Mouse (Mus musculus) stomach, embryonic 15.5 days (tissue): ENCODE measurements around the gene Pmm2. TPM values are rescaled to one million over a fixed set of nuclear protein-coding genes. Genes with fewer than 3 reads are reported as not detected.
A peak's percentile ranks its signal among the peaks of the same experiment; 100 is the strongest.

Experiments used
- ATAC-seq: fragments of 200-750 bp; cut with Nextera tagmentation; 2 replicates; pipeline ENCODE4 v1.8.0; 2017; ENCODE audit warnings: low read depth, moderate number of reproducible peaks, moderate TSS enrichment; ENCODE audit not compliant: insufficient read depth, low FRiP score
- H3K27ac ChIP-seq: fragments of 300-500 bp; sonication (generic); 2 replicates; pipeline ENCODE4 v1.5.1; 2015; ENCODE audit warnings: mild to moderate bottlenecking, inconsistent platforms
- H3K27me3 ChIP-seq: fragments of 300-500 bp; sonication (generic); replicated peaks from 2 replicates; pipeline ENCODE4 v1.6.1; 2015; ENCODE audit warnings: inconsistent platforms
- H3K36me3 ChIP-seq: fragments of 300-500 bp; sonication (generic); 2 replicates; pipeline ENCODE4 v1.6.1; 2015; ENCODE audit warnings: inconsistent platforms
- H3K4me1 ChIP-seq: fragments of 300-500 bp; sonication (generic); 2 replicates; pipeline ENCODE4 v1.6.1; 2015; ENCODE audit warnings: inconsistent platforms
- H3K4me2 ChIP-seq: fragments of 300-500 bp; sonication (generic); 2 replicates; pipeline ENCODE4 v1.6.1; 2015; ENCODE audit warnings: mild to moderate bottlenecking, inconsistent platforms
- H3K4me3 ChIP-seq: fragments of 300-500 bp; sonication (generic); replicated peaks from 2 replicates; pipeline ENCODE4 v1.5.1; 2015; ENCODE audit warnings: inconsistent platforms
- H3K9ac ChIP-seq: fragments of 300-500 bp; sonication (generic); 2 replicates; pipeline ENCODE4 v1.6.1; 2015; ENCODE audit warnings: inconsistent platforms
- H3K9me3 ChIP-seq: fragments of 300-500 bp; sonication (generic); 2 replicates; pipeline ENCODE4 v1.6.1; 2016; ENCODE audit warnings: inconsistent platforms
- whole genome bisulfite sequencing: fragments of 180-500 bp; shearing (Covaris S2); methylation state at CpG from one replicate; pipeline ENCODE4 v1.1.7; 2015; 5-methylcytosine and 5-hydroxymethylcytosine counted together
- polyA plus RNA-seq: library from polyadenylated mRNA; unstranded; fragments of >200 nt; fragmentation: Nextera tagmentation; extraction: Ambion mirVana; gene quantifications from 2 replicates; pipeline ENCODE4 v1.2.1, GENCODE M21; 2015

The Pmm2 gene
- polyA plus RNA-seq, result 67.6 and 69.2 TPM in 2 replicates

DNA sequence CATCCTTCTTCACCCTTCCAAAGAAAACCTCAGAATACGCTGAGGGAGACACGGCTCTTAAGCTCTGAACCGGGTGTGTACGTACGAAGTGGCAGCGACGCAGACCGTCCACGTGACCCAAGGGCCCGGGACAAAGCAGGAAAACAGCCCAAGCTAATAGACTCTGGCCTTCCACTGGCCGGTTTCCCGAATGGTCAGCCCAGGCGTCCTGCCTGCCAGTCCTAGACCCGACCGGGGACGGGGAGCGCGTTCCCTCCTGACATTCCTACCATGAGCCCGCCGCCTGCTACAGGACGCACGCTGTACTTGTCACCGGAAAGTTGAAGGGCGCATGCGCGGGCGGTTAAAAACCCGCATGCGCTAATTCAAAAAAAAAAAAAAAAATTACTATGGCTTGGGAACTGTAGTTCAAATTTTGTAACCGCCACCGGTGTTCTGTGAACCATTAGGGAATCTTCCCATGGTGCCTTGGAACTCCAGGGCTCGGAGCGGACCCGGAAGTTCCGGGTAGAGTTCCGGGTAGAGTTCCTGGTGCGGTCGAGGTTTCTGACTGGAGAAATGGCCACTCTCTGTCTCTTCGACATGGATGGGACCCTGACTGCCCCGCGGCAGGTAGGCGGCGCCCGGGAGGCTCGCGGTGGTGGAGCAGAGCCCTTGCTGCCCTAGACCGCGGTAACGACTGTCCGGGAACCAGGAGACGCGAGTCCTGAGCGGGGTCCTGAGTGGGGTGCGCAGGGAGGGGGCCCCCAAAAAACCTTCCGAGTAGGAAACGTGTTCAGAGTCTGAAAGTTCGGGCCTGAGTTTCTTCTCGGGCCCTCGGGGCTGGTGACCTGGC lies at the start of gene Pmm2, which contains the start of gene Tmem186:
TSS of gene Pmm2 (plus strand) at position 458 of the 835 bp plus-strand sequence.
TSS of gene Tmem186 (minus strand) at position 496 of the 835 bp plus-strand sequence.
- ATAC-seq, result peak; percentile 92
- WGBS, result under 1% methylated on average over 59 of the region's 59 CpGs

GRCm38 (mm10) chr16:8595411-8595810 lies 42.1 kb upstream of the Pmm2 start:
- Histone ChIP-seq H3K36me3 (no peaks in the 10 kb centered on the region), H3K27me3 (no peaks in the 10 kb centered on the region), H3K9ac (no peak overlapping the region), H3K4me3 (no peak overlapping the region), H3K27ac (no peak overlapping the region), H3K9me3 (no peaks in the 10 kb centered on the region), H3K4me1 (no peaks in the 10 kb centered on the region), H3K4me2 (no peak overlapping the region)
- ATAC-seq, result no peak
- 54% methylated on average over 4 of the region's 4 CpGs for whole genome bisulfite sequencing

More for the DNA sequence above, at the start of gene Pmm2, which contains the start of gene Tmem186:
- H3K4me3 ChIP-seq, result peak within 1 kb of the TSS; percentile 91
- no peaks in the 10 kb centered on the region for H3K36me3 ChIP-seq
- H3K9ac ChIP-seq, result peak within 1 kb of the TSS; percentile 85
- H3K4me2 ChIP-seq, result peak within 1 kb of the TSS; percentile 78
- peak within 1 kb of the TSS; percentile 95 for H3K27ac ChIP-seq
- no peaks in the 10 kb centered on the region for H3K27me3 ChIP-seq
- peaks cover 11% of the 10 kb centered on the region for H3K4me1 ChIP-seq
- no peaks in the 10 kb centered on the region for H3K9me3 ChIP-seq

GRCm38 (mm10) chr16:8596336-8596735 lies 41.1 kb upstream of the Pmm2 start:
- no peaks in the 10 kb centered on the region for H3K9me3 ChIP-seq
- H3K27me3 ChIP-seq, result no peaks in the 10 kb centered on the region
- WGBS, result 85% methylated on average over 4 of the region's 4 CpGs
- no peaks in the 10 kb centered on the region for H3K4me1 ChIP-seq
- H3K36me3 ChIP-seq, result no peaks in the 10 kb centered on the region
- H3K9ac ChIP-seq, result no peak overlapping the region
- no peak overlapping the region for H3K27ac ChIP-seq
- H3K4me3 ChIP-seq, result no peak overlapping the region
- no peak for ATAC-seq
- H3K4me2 ChIP-seq, result no peak overlapping the region

GRCm38 (mm10) chr16:8597516-8597915 lies 40.0 kb upstream of the Pmm2 start:
- Histone ChIP-seq H3K4me2 (no peak overlapping the region), H3K4me3 (no peak overlapping the region), H3K27ac (no peak overlapping the region), H3K9me3 (no peaks in the 10 kb centered on the region), H3K36me3 (no peaks in the 10 kb centered on the region), H3K9ac (no peak overlapping the region), H3K27me3 (no peaks in the 10 kb centered on the region), H3K4me1 (no peaks in the 10 kb centered on the region)
- WGBS, result 86% methylated on average over 5 of the region's 5 CpGs
- ATAC-seq, result no peak

DNA sequence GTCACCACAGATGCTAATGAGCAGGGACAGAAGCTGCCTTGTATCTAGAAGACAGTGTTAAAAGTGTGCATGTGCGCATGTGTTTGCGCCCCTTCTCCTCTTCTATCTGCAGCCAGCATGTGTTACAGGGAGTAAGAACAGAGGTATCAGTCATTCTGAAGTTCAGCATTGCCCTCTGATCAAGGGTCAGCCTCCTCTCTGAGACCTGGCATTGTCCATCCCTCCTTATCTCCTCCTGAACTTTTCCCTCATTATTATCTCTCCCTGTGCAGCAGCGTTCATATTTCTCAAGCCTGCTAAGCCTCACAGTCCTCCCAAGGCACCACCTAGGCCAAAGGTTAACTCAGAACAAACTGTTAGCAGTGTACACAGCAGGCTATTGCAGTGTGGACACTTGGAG lies 33.7 kb upstream of the Pmm2 start:
- H3K36me3 ChIP-seq, result no peaks in the 10 kb centered on the region
- H3K4me3 ChIP-seq, result no peak overlapping the region
- no peak overlapping the region for H3K9ac ChIP-seq
- 69% methylated on average over 3 of the region's 3 CpGs for WGBS
- no peaks in the 10 kb centered on the region for H3K4me1 ChIP-seq
- H3K27me3 ChIP-seq, result no peaks in the 10 kb centered on the region
- no peaks in the 10 kb centered on the region for H3K9me3 ChIP-seq
- no peak overlapping the region for H3K4me2 ChIP-seq
- peak; percentile 85 for ATAC-seq
- no peak overlapping the region for H3K27ac ChIP-seq

DNA sequence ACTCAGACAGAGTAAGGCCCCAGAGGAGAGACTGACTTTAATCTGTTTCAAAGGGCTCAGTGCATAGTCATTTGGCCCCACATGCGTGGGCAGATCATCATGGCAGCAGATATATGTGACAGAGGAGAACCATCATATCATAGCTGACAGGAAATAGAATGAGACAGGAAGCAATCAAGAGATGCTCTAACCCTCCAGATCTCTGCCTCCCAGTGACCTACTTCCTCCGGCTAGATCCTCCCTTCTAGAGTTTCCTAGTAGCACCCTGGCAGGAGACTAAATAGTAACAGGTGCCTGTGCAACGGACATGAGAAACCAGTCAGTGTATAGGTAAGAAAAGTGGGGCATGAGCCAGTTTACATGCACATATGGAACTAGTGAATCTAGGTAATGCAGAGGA lies 27.1 kb upstream of the Pmm2 start:
- Histone ChIP-seq H3K9ac (no peak overlapping the region), H3K27ac (no peak overlapping the region), H3K27me3 (no peaks in the 10 kb centered on the region), H3K4me1 (no peaks in the 10 kb centered on the region), H3K4me2 (no peak overlapping the region), H3K9me3 (no peaks in the 10 kb centered on the region), H3K4me3 (no peak overlapping the region), H3K36me3 (no peaks in the 10 kb centered on the region)
- ATAC-seq, result no peak
- 75% methylated on average over 3 of the region's 3 CpGs for WGBS

DNA sequence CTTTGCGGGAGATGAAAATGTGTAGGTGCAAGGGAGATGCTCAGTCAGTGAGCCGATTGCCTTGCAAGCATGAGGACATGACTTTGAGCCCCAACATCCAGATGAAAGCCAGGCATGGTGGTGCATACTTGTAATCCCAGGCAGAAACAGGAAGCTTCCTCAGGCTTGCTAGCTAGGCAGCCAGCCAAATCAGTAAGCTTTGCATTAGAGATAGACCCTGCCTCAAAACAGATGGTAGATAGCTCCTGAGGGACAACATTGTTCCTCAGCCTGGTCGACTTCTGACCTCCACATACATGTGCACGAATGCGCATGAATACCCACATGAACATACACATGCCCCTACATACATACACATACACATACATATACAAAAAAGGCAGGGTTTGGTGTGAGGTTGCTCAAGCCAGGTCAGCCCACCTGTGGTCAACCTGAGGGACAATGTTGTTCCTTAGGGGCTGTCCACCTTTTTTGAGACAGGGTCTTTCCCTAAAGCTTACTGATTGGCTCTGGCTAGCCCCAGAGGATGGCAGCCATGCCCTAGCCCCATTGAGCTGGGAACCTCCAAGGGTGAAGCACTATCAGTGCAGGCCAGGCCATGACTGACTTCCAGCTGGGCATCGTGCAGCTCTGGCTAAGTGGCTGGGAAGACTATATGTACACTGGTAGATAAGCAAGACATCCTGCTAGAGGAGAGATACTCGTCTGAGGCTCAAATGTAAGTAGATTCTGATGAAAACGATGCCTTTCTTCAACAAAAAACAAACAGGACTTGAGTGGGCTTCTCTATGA lies 25.1 kb upstream of the Pmm2 start:
- H3K4me3 ChIP-seq, result no peak overlapping the region
- H3K27me3 ChIP-seq, result no peaks in the 10 kb centered on the region
- WGBS, result 80% methylated on average over 8 of the region's 8 CpGs
- no peaks in the 10 kb centered on the region for H3K4me1 ChIP-seq
- ATAC-seq, result peak; percentile 92
- no peaks in the 10 kb centered on the region for H3K9me3 ChIP-seq
- H3K36me3 ChIP-seq, result no peaks in the 10 kb centered on the region
- no peak overlapping the region for H3K27ac ChIP-seq
- no peak overlapping the region for H3K9ac ChIP-seq
- H3K4me2 ChIP-seq, result no peak overlapping the region

- WGBS, result 84% methylated on average over 4 of the region's 4 CpGs
- no peaks in the 10 kb centered on the region for H3K4me1 ChIP-seq
- no peak overlapping the region for H3K27ac ChIP-seq
- no peak for ATAC-seq
- H3K27me3 ChIP-seq, result no peaks in the 10 kb centered on the region
- H3K4me2 ChIP-seq, result no peak overlapping the region
- no peak overlapping the region for H3K4me3 ChIP-seq
- H3K36me3 ChIP-seq, result no peaks in the 10 kb centered on the region
- H3K9me3 ChIP-seq, result no peaks in the 10 kb centered on the region
- no peak overlapping the region for H3K9ac ChIP-seq
Measured at GRCm38 (mm10) chr16:8613039-8613438, 24.4 kb upstream of the Pmm2 start.

GRCm38 (mm10) chr16:8613447-8613846 lies 24.0 kb upstream of the Pmm2 start:
- H3K36me3 ChIP-seq, result no peaks in the 10 kb centered on the region
- no peak for ATAC-seq
- WGBS, result 79% methylated on average over 3 of the region's 3 CpGs

GRCm38 (mm10) chr16:8619659-8620314 lies 17.7 kb upstream of the Pmm2 start:
- H3K4me2 ChIP-seq, result 0 out of 2 replicates have a peak overlapping the region, but pooled peaks have one; percentile 0
- H3K27me3 ChIP-seq, result no peaks in the 10 kb centered on the region
- ATAC-seq, result peak; percentile 29; the same call in 1 of the 2 replicates
- peaks cover 10% of the 10 kb centered on the region for H3K4me1 ChIP-seq
- no peak overlapping the region for H3K9ac ChIP-seq
- no peak overlapping the region for H3K4me3 ChIP-seq
- WGBS, result 15% methylated on average over 10 of the region's 10 CpGs
- peak overlapping the region; percentile 55 for H3K27ac ChIP-seq
- no peaks in the 10 kb centered on the region for H3K36me3 ChIP-seq
- no peaks in the 10 kb centered on the region for H3K9me3 ChIP-seq

More at GRCm38 (mm10) chr16:8613447-8613846, 24.0 kb upstream of the Pmm2 start:
- Histone ChIP-seq H3K4me1 (no peaks in the 10 kb centered on the region), H3K27ac (no peak overlapping the region), H3K9ac (no peak overlapping the region), H3K4me3 (no peak overlapping the region), H3K9me3 (no peaks in the 10 kb centered on the region), H3K4me2 (no peak overlapping the region), H3K27me3 (no peaks in the 10 kb centered on the region)

- peak overlapping the region; percentile 55 for H3K27ac ChIP-seq
Measured at GRCm38 (mm10) chr16:8620315-8621115, 17.0 kb upstream of the Pmm2 start.

More at GRCm38 (mm10) chr16:8620315-8621115, 17.0 kb upstream of the Pmm2 start:
- no peak for ATAC-seq
- no peak overlapping the region for H3K9ac ChIP-seq
- H3K36me3 ChIP-seq, result no peaks in the 10 kb centered on the region
- 0 out of 2 replicates have a peak overlapping the region, but pooled peaks have one; percentile 0 for H3K4me2 ChIP-seq
- WGBS, result 47% methylated on average over 16 of the region's 16 CpGs
- peaks cover 10% of the 10 kb centered on the region for H3K4me1 ChIP-seq
- no peak overlapping the region for H3K4me3 ChIP-seq
- H3K9me3 ChIP-seq, result no peaks in the 10 kb centered on the region
- no peaks in the 10 kb centered on the region for H3K27me3 ChIP-seq
